Mouse (Mus musculus) monocyte, adult 5-6 weeks (primary cell): Measurements from ENCODE around the gene Mrps18c. TPM values are rescaled to one million over a fixed set of nuclear protein-coding genes. Genes with fewer than 3 reads are reported as not detected.

Experiments
- ATAC-seq: fragments of 153-309, 156-312 bp; replicated peaks from 2 replicates; pipeline ENCODE4 v1.8.0; 2017; ENCODE audit warnings: mild to moderate bottlenecking; ENCODE audit not compliant: low TSS enrichment, insufficient number of reproducible peaks, severe bottlenecking, poor library complexity, low FRiP score
- total RNA-seq: library from RNA; stranded (forward); fragments of 200-1000, 200-491, 200-594 nt; gene quantifications from 3 replicates; pipeline ENCODE4 v1.2.3, GENCODE M21; 2017

Mrps18c gene
- total RNA-seq, 1 experiment from 2014 or later, result 142 TPM

DNA sequence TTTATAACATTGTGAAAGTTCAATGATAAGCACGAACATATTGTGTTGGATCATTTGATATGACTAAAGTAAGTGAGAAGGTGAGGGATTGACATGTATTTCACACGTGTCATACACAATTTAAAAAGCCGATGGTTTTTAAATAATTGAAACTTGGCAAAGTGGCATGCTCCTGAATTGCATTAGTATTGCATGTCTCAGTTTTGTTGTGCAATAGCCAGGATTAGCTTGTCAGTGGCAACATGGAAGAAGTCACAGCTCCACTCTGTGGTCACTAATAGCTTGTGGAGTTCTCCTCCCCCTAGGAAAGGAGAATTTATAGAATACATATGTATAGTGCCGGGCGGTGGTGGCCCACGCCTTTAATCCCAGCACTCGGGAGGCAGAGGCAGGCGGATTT is 22.9 kb downstream of the Mrps18c start:
- ATAC-seq, result no peak

DNA sequence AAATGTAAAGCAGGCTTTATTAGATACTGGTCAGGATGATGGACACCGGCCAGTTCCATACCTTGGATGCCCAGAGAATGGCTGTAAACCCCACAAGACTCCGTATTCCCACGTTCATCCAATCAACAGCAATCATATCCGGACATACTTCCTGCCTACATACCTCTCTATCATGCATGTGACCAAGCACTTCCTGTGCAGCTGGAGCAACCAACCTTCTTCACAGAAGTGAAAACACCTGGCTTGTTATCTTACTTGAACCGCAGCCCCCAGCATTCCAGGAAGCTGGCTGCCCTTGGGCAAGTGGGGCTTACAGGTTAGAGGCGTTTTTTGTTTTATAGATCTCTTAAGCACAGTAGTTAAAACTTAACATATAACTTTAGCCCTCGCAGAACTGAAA is 24.4 kb downstream of the Mrps18c start:
- ATAC-seq, result no peak

DNA sequence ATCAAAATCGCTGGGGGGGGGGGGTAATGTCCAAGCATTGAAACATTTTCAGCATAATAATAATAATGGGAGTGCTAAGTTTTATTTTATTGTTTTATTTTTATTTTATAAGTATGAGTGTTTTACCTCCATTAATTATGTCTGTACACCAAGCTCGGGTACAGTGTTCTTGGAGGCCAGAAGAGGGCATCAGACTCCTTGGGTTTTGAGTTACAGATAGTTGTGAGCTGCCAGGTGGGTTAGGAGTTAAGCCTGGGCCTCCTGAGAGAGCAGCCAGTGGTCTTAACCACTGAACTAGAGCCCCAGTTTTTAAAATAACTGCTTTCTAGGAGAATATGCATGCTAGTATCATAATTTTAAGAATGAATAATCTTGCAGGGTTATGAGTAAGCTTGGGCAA is 27.5 kb downstream of the Mrps18c start:
- no peak for ATAC-seq

DNA sequence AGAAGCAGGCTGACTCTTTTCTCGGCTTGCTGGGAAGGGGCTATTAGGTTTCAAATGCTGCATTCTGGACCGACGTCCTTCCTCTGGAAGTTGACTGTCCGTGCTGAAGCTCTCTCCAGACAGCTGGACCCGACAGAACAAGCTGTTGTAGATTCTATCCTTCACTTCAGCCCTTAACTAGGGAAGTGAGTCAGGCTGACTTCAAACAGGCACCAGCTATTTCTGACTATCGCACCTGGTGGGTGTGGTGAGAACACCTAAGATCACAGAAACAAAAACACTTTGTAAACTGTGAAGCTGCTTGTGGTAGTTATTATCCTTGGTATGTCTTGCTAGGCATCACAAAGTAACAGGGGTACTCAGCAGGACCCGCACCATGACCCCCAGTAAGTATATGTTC is 28.1 kb downstream of the Mrps18c start:
- no peak for ATAC-seq

DNA sequence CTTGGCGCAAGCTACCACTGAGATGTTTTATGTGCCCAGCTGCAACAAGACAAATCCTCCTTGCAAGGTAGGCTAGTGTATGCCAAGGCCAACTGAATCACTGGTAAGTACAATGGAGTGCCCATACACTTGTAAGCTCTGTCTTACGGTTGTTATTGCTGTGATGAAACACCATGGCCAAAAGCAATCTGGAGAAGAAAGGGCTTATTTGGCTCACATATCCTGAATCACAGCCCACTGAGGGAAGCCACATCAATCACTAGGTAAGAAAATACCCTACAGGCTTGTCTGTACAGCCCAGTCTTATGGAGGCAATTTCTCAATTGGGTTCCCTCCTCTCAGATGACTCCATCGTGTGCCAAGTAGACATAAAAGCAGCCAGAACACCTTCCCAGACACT is 30.3 kb downstream of the Mrps18c start:
- no peak for ATAC-seq

DNA sequence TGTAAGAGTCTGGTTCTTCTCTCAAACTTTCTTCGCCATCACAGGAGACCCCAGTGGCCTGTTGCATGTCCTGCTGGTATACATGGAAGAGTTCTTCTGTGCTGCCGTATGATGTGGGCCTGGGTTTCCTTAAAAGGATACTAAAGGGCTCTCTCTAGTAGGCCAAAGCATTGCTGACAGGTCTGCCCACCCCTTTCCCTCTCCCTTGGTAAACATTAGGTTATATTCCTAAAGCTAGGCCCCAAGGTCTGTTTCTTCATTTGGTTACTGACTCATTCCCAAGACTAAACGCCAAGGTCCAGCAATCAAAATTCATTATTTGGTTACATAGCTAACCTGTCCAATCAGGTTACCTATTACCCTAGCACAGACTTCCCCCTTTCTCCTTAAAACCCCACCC is 34.3 kb downstream of the Mrps18c start:
- no peak for ATAC-seq

DNA sequence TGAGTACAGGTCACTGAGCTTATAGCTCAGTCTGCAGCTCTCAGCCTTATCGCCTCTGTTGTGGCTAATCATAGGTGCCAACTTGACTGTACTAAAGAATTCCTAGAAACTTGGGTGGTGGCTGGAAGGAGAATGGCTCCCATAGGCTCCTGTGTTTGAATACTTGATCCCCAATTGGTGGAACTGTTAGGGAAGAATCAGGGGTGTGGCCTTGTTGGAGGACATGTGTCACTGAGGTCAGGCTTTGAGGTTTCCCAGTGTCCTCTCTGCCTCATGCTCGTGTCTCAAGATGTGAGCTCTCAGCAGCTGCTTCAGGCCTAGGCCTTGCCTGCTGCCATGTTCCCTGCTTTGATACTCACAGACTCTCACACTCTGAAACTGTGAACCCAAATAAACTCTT is 35.4 kb downstream of the Mrps18c start:
- ATAC-seq, result no peak

DNA sequence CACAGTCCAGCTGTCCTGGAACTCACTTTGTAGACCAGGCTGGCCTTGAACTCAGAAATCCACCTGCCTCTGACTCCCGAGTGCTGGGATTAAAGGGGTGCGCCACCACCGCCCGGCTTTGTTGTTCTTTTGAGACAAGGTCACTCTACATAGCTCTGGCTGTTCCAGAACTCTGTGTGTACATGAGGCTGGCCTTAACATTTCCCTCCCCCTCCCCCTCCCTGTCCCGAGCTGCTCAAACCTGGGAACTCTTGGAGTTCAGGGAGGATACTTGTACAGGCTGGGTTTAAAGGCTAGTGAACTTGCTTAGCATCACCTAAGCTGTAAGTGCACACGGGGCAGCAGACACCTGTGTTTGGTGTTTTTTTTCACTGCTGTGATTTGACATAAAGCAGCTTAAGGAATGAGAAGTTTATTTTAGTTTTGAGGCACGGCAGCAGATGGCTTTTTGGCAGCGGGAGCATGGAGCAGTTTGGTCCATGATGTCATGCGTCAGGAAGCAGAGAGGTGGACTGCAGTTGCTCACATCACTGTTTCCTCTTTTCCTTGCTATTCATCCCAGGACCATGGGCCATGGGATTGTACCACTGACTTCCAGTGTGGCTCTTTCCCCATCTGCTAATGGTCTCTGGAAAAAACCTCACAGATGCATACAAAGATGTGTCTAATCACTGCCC is 37.6 kb downstream of the Mrps18c start:
- no peak for ATAC-seq

DNA sequence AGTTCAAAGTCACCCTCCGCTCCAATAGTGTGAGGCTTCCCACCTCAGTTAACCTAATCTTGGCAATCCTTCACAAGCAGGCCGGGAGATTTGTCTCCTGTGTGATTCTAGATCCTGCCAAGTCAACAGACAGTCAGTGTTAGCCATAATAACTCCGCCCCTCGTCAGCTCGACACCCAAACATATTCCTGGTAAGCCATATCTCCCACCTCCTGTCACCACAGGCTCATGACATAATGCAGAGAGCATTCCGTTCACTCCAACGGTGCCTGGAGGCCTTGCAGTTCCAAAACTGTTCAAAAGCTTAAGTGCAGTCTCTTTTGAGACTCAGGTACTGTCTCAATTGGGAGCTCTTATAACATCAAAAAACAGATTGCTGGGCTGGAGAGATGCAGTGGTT is 39.5 kb downstream of the Mrps18c start:
- ATAC-seq, result no peak

DNA sequence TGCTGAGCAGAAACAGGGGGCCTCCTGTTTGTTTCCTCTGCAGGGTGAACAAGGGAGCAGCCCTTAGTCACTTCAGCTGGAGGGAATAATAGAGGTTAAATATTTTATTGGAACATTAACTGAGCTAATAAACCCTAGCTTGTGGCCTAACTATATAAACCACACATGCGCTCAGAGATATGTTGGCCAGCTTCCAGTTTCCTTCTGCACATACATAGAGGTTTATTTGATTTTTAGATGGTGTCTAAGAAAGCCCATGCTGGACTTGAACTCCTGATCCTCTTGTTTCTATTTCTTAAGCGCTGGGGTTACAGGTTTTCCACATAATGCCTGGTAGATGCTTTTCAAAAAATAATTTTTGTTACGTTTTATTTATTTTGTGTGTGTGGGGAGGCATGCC is 46.1 kb downstream of the Mrps18c start:
- ATAC-seq, result no peak

DNA sequence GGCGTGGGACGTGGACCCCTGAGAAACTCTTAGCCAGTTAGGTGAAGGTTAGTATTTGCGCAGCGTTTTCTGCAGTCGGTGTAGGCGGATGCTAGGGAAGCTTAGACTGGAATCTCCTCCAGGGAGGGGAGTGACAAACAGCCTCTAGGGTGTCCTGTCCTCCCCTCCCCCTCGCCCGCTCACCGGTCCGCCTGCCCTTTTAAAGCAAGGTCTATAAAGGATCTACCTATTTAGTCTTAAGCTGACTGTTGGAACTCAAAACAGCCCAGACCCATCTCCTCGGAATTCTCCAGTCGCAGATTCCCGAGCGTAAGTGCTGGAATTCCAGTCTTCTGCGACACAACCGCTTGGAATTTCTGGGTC is 47.0 kb downstream of the Mrps18c start, which contains the start of gene Gpat3:
TSS of gene Gpat3 (plus strand) at position 229 of the 363 bp plus-strand sequence.
- no peak for ATAC-seq

DNA sequence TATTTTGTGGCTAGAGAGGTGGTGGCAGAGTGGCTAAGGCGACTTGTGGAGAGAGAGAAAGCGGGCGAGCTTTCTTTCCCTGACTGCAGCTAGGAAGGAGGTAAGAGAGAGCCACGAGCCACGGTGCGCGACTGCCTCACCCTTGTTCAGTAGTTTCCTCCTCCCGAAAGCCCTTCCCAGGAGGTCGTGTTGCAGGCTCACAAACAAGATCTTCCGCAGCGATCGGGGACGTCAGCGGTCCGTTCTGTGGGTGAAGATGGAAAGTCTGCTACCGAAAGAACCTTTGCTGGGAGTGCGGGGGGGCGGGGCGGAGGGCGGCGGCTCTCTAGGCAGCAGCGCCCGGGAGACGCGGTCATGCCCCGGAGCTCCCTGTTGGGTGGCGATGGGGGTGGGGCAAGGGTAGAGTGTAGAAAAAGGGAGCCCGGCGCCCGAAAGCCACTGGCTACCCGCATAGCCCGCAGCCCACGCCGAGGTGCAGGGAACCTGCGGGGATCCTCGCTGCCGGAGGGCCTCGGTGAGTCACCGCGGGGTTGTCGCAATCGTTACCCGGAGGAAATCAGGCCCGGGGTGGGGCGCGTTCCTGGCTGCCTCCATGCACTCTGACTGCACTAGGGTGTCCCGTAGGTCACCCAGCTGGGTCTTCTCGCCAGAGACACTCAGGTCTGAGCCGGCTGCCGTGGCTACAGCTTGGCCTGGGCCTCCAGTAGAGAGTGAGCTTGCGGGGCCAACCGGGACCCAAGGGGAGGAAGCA is 47.6 kb downstream of the Mrps18c start:
- peak; percentile 67 for ATAC-seq

DNA sequence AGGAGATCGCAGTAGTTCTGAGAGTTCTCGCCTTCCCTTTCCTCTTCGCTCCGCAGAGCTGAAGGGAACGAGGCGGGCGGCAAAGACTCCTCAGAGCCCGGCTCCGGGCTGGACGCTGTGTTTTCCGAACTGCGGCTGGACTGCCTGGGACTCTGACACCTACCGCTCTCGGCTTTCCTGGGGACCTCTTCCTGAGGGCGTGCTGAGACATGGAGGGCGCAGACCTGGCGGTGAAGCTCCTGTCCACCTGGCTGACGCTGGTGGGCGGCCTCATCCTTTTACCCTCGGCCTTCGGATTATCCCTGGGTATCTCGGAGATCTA is 48.1 kb downstream of the Mrps18c start:
- ATAC-seq, result peak; percentile 49

DNA sequence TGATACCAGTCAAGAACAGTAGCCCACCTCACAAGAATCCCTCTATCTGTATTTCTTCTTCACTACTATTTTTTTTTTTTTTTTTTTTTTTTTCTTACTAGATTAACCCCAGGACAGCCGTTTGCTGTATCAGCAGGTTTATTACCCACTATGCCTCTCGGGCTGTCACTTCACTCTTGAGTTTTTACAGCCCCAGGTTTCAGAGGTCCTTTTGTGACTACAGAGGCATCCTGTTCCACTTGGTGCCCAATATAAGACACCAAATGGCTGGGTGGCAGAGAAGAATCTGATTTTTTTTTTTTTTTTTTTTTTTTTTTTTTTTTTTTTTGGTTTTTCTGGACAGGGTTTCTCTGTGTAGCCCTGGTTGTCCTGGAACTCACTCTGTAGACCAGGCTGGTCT is 48.7 kb downstream of the Mrps18c start:
- no peak for ATAC-seq

DNA sequence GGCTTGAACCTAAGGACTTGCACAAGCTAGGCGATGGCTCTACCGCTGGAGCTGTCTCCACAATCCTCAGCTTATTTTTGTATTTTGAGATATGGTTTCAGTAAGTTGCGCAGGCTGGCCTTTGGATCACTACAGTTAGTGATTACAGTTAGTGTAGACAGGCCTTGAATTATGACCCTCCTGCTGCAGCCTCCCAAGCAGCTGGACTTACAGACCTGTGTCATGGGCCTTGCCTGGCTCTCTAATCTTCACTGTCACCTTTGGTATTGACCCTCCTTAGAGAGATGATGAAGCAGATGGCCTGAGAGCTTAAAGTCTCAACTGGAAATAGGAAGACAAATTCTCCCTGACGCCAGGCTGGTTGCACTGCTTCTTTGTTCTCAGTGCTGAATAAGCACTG is 55.5 kb downstream of the Mrps18c start:
- ATAC-seq, result no peak

Other genes starting within 250 kb of the Mrps18c start
- 887 to 1,580 TPM (median 1,277 TPM) in 3 replicates for gene Plac8, start 226.4 kb upstream of the Mrps18c start, total RNA-seq
- gene Coq2, start 123.5 kb upstream of the Mrps18c start, total RNA-seq, result 35.1 to 44.1 TPM (median 40.2 TPM) in 3 replicates
- gene Hpse, start 78.9 kb upstream of the Mrps18c start, total RNA-seq, result 31.8 to 34.5 TPM (median 33.4 TPM) in 3 replicates
- 10.3 to 17.1 TPM (median 11.7 TPM) in 3 replicates for gene Helq, start within 50 bp of the Mrps18c start, total RNA-seq
- gene Abraxas1, start 22.3 kb downstream of the Mrps18c start, total RNA-seq, result 13.2 to 47.0 TPM (median 14.1 TPM) in 3 replicates
- gene Gpat3, start 47.1 kb downstream of the Mrps18c start, total RNA-seq, result 0.87 to 2.1 TPM (median 1.6 TPM) in 3 replicates